Mouse (Mus musculus) left cerebral cortex, adult 18-20 months (tissue): ENCODE data around the gene Trim58. TPM values are rescaled to one million over a fixed set of nuclear protein-coding genes. Genes with fewer than 3 reads are reported as not detected.

ENCODE experiments used
- DNase-seq, 2 experiments: peaks; one replicate each; pipeline ENCODE4 v3.0.0; 2021 to 2022; ENCODE audit warnings: low spot score in 2 of 2, mixed read lengths in 1 of 2
- total RNA-seq, 2 experiments: library from RNA; stranded (reverse); gene quantifications; 2 replicates each; pipeline ENCODE4 v1.2.3; 2021

Trim58 gene
- total RNA-seq, 2 experiments from 2014 or later = 0.21 TPM; not detected in 1

GRCm38 (mm10) chr11:58643350-58643749 lies 3.1 kb downstream of the Trim58 start:
- peak; percentile 21 to 43 for DNase-seq

DNA sequence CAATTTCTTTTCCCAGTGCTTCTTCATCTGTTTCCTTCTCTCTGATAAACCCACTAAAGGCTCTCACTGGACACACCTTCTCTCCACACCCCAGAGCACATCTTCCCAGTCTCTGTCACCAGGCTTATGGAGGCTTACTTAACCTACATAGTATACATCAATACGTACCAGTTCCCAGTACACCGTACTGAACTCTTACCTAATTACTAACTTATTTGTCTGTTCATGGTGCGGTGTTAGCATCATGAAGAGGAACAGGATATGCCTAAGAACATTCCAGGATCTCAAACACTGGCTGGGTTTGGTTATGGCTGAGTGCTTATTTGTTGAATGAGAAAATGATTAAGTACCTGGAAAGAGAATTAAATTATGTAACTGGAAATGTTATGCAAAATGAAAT lies 14.9 kb downstream of the Trim58 start:
- no peak for DNase-seq

DNA sequence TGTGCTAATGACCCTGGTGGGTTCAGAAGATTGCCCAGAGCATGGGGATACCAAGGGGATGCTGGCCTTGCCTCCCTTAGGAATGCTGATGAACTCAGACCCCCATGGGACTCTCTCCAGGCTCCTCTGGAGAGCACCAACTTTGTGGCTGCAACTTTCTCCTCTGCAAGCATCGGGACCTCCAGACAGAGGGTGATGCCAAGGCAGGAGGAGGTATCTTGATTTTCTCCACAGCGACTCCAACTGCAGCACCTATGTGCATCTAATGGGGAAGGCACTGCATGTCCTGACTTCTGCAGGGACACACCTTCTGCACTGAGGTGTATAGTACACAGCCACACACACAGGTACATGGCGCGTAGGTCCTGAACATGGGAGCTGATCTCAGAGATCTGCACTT lies 18.3 kb downstream of the Trim58 start, which contains the start of gene Olfr322:
Gene Olfr322, plus strand, starts transcription at position 187 of the 400 bp plus-strand sequence.
- DNase-seq = no peak

DNA sequence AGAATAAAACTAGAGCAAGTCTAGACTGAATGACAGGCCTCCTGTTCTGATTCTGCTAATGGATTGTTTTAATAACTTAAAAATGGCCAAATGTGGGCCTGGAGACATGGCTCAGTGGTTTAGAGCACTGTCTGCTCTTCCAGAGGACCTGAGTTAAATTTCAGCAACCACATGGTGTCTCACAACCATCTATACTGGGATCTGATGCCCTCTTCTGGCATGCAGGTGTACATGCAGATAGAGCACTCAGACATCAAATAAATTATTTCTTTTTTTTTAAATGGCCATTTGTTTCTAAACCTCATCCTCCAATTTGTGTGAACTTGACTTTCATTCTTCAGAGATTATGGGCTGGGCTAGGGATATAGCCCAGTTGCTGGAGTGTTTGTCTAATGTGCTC lies 29.0 kb downstream of the Trim58 start:
- no peak for DNase-seq

DNA sequence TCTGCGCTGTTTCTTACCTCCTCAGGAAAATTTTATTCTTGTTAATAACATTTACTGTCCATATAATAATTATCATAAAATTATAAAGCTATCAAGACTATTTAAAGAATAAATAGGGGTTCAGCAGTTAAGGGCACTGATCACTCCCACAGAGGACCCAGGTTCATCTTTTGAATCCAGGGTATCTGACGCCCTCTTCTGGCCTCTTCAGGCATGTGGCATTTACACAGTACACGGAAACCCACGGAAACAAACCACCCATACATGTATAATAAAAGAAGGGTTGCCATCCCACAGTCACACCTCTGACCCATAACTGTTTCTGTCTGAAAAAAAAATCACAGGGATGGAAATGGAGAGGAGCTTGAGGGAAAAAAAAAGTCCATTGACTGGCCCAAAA lies 31.6 kb downstream of the Trim58 start:
- DNase-seq = no peak

DNA sequence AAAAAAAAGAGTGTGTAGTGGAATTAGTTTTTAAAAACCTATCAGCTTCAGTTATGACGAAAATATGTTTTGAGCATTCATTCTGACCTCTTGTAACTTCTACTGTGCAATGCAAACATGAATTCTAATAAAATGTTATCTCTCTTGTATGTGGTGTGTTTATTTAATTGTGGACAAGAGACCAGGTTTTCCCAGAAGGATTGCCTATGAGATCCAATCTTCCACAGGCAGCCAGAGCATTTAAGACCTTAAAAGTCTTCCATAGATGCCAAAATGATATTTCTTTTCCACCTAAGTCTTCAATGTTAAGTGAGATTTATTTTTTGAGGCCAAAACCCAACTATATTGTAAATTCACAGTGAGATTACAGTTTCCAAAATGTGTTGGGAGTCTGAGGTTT lies 40.5 kb downstream of the Trim58 start, which contains the start of gene Olfr320:
Gene Olfr320, plus strand, starts transcription at position 301 of the 400 bp plus-strand sequence.
- DNase-seq = no peak

DNA sequence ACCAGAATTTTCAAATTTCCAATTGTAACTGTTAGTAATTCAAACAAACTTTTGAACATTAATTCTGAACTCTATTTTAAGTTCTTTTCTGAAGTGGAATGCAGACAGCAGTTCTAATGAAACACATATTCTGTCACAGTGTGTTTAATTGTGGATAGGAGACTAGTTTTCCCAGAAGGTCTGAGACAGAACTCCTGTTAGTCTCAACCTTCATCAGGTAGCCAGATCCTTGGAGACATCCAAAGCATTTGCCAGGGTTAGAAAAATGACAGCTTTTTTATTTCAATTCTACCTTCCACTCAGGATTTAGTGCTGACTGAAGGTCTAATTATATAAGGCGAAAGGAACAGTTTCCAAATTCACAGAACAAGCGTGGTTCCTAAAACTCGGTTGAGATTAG lies 58.6 kb downstream of the Trim58 start, which contains the start of gene Olfr319:
Gene Olfr319, plus strand, starts transcription at position 301 of the 400 bp plus-strand sequence.
- DNase-seq = no peak

Other genes starting within 250 kb of the Trim58 start
- gene 1810065E05Rik, start 219.4 kb upstream of the Trim58 start, total RNA-seq = not detected
- gene Gm12253, start 207.9 kb upstream of the Trim58 start, total RNA-seq = not detected
- not detected for gene Lypd9, start 187.5 kb upstream of the Trim58 start, total RNA-seq
- gene Olfr30, start 178.2 kb upstream of the Trim58 start, total RNA-seq = not detected
- not detected for gene Olfr332, start 147.9 kb upstream of the Trim58 start, total RNA-seq
- gene Olfr331, start 137.9 kb upstream of the Trim58 start, total RNA-seq = not detected
- gene Olfr330, start 105.6 kb upstream of the Trim58 start, total RNA-seq = not detected
- not detected for gene Olfr329-ps, start 94.0 kb upstream of the Trim58 start, total RNA-seq
- gene Olfr328, start 84.8 kb upstream of the Trim58 start, total RNA-seq = not detected
- gene Olfr224, start 69.9 kb upstream of the Trim58 start, total RNA-seq = not detected
- gene Olfr325, start 62.7 kb upstream of the Trim58 start, total RNA-seq = not detected
- not detected for gene Olfr324, start 45.4 kb upstream of the Trim58 start, total RNA-seq
- not detected for gene 2210407C18Rik, start 24.4 kb upstream of the Trim58 start, total RNA-seq
- not detected for gene Olfr323, start 10.0 kb upstream of the Trim58 start, total RNA-seq
- not detected for gene Olfr322, start 18.3 kb downstream of the Trim58 start, total RNA-seq
- not detected for gene Olfr320, start 40.6 kb downstream of the Trim58 start, total RNA-seq
- not detected for gene Olfr319, start 58.7 kb downstream of the Trim58 start, total RNA-seq
- gene Olfr318, start 83.5 kb downstream of the Trim58 start, total RNA-seq = not detected
- gene Olfr317, start 98.7 kb downstream of the Trim58 start, total RNA-seq = under 1 TPM in 1 of 2 experiments, not detected in 1; 0.26 TPM
- gene Olfr316, start 112.3 kb downstream of the Trim58 start, total RNA-seq = 1 to 10 TPM; 2.1 to 2.9 TPM
- not detected for gene Olfr315, start 132.7 kb downstream of the Trim58 start, total RNA-seq
- gene Olfr314, start 142.5 kb downstream of the Trim58 start, total RNA-seq = not detected
- 1 to 10 TPM; 1.8 to 2.2 TPM for gene Fam183b, start 161.5 kb downstream of the Trim58 start, total RNA-seq
- not detected for gene Olfr313, start 174.5 kb downstream of the Trim58 start, total RNA-seq
- gene Olfr312, start 188.8 kb downstream of the Trim58 start, total RNA-seq = not detected
- gene Olfr311, start 198.8 kb downstream of the Trim58 start, total RNA-seq = under 1 TPM in 1 of 2 experiments, not detected in 1; 0.21 TPM
- 10 to 100 TPM; 17.1 to 19.2 TPM for gene Gm12258, start 206.7 kb downstream of the Trim58 start, total RNA-seq
- 10 to 100 TPM in 1 of 2 experiments, 1 to 10 TPM in 1; 9.5 to 11.6 TPM for gene 2810021J22Rik, start 226.8 kb downstream of the Trim58 start, total RNA-seq